Mouse (Mus musculus) heart, postnatal 25 days (tissue): ENCODE data around the gene Vmn1r88. TPM values are rescaled to one million over a fixed set of nuclear protein-coding genes. Genes with fewer than 3 reads are reported as not detected.
"Not testable (repeated sequence)": the region's sequence is repeated elsewhere in the genome, so short reads cannot be mapped to it uniquely, and the experiment has no call there.

ENCODE experiments used
- DNase-seq: peaks from one replicate; pipeline ENCODE4 v3.0.0; 2022; ENCODE audit warnings: low spot score
- intact Hi-C: fragments of 180-260 bp; cut with DNase I; formaldehyde crosslinking; loops from one replicate; pipeline ENCODE4 v1.15.1; 2025
- total RNA-seq, 2 experiments: library from RNA; stranded (reverse); gene quantifications; 2 replicates each; pipeline ENCODE4 v1.2.3; 2021

Vmn1r88 gene
- under 1 TPM; 0.03 to 0.05 TPM for total RNA-seq

- DNase-seq = no peak
- intact Hi-C loops = no loop called here
Measured at GRCm38 (mm10) chr7:13159268-13159667, at the start of gene Vmn1r88. Gene Vmn1r88 (plus strand): TSS chr7:13159568.

DNA sequence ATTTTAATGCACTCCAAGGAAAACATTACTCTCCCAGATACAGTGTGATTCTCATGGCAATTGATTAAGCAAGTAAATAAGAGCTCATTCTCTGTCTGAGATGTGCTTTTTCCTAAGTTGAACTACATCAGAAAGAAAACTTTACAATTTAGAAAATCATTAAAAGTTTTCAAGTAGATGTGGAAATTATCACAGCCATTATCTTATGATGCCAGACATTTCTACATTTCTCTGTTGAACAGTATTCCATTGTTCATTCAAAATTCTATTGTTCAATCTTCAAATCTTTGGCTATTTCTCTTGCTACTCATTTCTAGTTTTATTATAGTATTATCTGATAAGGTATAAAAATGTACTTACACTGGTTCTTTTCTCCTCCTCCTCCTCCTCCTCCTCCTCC, 39.6 kb upstream of the Vmn1r88 start, which contains the start of gene Vmn1r86:
Gene Vmn1r86 (minus strand): TSS at position 101 of the 400 bp plus-strand sequence.
- intact Hi-C loops = no loop called here
- no peak for DNase-seq

DNA sequence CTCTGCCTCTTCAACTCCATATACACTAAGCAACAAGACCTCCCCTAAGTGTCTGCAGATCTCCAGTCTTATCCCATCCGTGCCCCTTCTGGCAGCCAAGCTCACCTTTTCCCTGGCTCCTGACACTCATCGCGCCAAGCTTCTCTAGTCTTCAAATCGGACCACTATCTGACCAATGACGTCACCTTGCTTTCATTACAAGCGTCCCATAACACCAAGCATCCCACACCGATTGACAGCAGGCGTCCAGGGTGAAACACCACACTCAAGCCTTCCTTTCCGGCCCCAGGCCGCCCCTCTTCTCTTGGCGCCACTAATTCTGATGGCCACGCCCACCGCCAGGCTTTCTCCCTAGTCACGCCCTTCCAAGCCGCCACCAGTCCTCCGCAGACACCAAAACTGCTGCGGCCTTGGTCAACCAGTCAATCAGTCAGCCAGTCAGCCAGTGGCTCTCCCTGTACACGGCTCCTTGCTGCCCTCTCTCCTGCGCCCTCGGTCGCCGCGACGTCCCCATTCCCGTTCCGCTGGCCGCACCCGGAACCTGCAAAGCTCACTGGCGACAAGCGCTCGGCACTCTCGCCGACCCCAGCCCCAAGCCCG, 35.7 kb upstream of the Vmn1r88 start:
- intact Hi-C loops, DNase-seq: not testable (repeated sequence)

GRCm38 (mm10) chr7:13131856-13132255, 27.5 kb upstream of the Vmn1r88 start:
- DNase-seq = no peak
- intact Hi-C loops = no loop called here

- DNase-seq = no peak
- intact Hi-C loops = no loop called here
Measured at GRCm38 (mm10) chr7:13137340-13137739, 22.0 kb upstream of the Vmn1r88 start.

DNA sequence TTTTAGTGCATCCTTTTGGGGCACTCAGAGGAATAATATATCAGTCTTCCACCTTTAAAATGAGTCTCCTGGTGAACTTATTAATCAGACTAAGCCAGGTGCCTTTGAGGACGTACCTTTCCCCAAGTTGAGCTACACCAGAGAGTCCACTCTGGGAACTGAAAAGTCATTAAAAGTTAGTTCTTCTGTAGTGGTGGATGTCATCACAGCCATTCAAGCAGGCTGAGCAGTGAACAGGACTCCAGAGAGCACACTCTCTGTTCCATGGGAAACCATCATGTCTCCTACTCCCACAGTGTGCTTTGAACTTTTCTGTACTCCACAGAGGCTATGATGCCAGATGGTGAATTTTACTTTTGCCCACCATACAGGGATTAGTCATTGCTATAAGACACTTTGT, 19.3 kb upstream of the Vmn1r88 start, which contains the start of gene Vmn1r87:
Gene Vmn1r87 (minus strand): TSS at position 101 of the 400 bp plus-strand sequence.
- DNase-seq = no peak
- intact Hi-C loops = no loop called here

DNA sequence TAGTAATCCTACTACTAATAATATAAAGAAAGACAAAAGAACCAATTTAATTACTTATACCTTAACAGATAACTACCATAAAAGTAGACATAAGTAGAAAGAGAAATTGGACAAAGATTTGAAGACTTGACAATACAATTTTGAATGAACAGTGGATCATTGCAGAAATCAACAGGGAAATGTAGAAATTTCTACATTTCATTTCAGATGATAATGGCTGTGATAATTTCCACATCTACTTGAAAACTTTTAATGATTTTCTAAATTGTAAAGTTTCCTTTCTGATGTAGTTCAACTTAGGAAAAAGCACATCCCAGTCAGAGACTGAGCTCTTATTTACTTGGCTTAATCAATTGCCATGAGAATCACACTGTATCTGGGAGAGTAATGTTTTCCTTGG, 53.4 kb downstream of the Vmn1r88 start, which contains the start of gene Vmn1r89:
Gene Vmn1r89 (plus strand): TSS at position 301 of the 400 bp plus-strand sequence.
- no peak for DNase-seq
- intact Hi-C loops = no loop called here

Other genes starting within 250 kb of the Vmn1r88 start
- gene Rps5, start 237.3 kb upstream of the Vmn1r88 start, total RNA-seq = 100 to 1,000 TPM; 507 to 542 TPM
- gene Rnf225, start 232.2 kb upstream of the Vmn1r88 start, total RNA-seq = under 1 TPM; 0.21 to 0.22 TPM
- 1 to 10 TPM; 3.2 to 4.6 TPM for gene Zfp324, start 193.7 kb upstream of the Vmn1r88 start, total RNA-seq
- 1 to 10 TPM; 2.5 to 3.0 TPM for gene Zfp446, start 181.7 kb upstream of the Vmn1r88 start, total RNA-seq
- gene Slc27a5, start 161.4 kb upstream of the Vmn1r88 start, total RNA-seq = not detected
- 10 to 100 TPM; 86.8 to 96.2 TPM for gene Trim28, start 160.5 kb upstream of the Vmn1r88 start, total RNA-seq
- gene Zbtb45, start 149.5 kb upstream of the Vmn1r88 start, total RNA-seq = 10 to 100 TPM in 1 of 2 experiments, 1 to 10 TPM in 1; 7.3 to 10.9 TPM
- 100 to 1,000 TPM; 120 to 122 TPM for gene Chmp2a, start 124.8 kb upstream of the Vmn1r88 start, total RNA-seq
- gene Ube2m, start 121.3 kb upstream of the Vmn1r88 start, total RNA-seq = 100 to 1,000 TPM; 190 to 199 TPM
- under 1 TPM; 0.39 to 0.48 TPM for gene Mzf1, start 104.8 kb upstream of the Vmn1r88 start, total RNA-seq
- gene Vmn1r85, start 64.4 kb upstream of the Vmn1r88 start, total RNA-seq = not detected
- not detected for gene Vmn1r86, start 39.7 kb upstream of the Vmn1r88 start, total RNA-seq
- not detected for gene Vmn1r87, start 19.4 kb upstream of the Vmn1r88 start, total RNA-seq
- gene Vmn1r89, start 53.5 kb downstream of the Vmn1r88 start, total RNA-seq = not detected
- gene Lig1, start 117.7 kb downstream of the Vmn1r88 start, total RNA-seq = 1 to 10 TPM; 3.9 to 4.0 TPM
- 1 to 10 TPM; 7.6 to 7.8 TPM for gene Zswim9, start 119.2 kb downstream of the Vmn1r88 start, total RNA-seq
- under 1 TPM in 1 of 2 experiments, not detected in 1; 0.10 TPM for gene Pla2g4c, start 165.1 kb downstream of the Vmn1r88 start, total RNA-seq
- gene Cabp5, start 238.6 kb downstream of the Vmn1r88 start, total RNA-seq = not detected